Mouse (Mus musculus) Patski (cell line): ENCODE results near the gene Rom1. TPM values are rescaled to one million over a fixed set of nuclear protein-coding genes. Genes with fewer than 3 reads are reported as not detected.

Experiments used
- ATAC-seq: fragments of 100-300 bp; one replicate; pipeline ENCODE4 v1.8.0; 2021
- CTCF ChIA-PET: fragments of 350-600 bp; sonication (Branson Sonifier 250); formaldehyde crosslinking; loops from one replicate; lab custom pipeline; 2022; ENCODE audit warnings: inconsistent platforms; lab: Charles Lee
- POLR2A ChIA-PET: fragments of 350-600 bp; sonication (Branson Sonifier 250); formaldehyde crosslinking; loops from one replicate; lab custom pipeline; 2022; ENCODE audit warnings: antibody characterized with exemption, inconsistent platforms; lab: Charles Lee
- DNase-seq: peaks from one replicate; pipeline ENCODE4 v3.0.0-alpha.2; 2011; ENCODE audit warnings: low read depth, low spot score
- H3K27me3 ChIP-seq: fragments of 371-371 bp; one replicate; pipeline ENCODE4 v1.5.1; 2021
- CTCF ChIP-seq: fragments of 100-300 bp; IDR thresholded peaks from one replicate; pipeline ENCODE4 v1.5.1; 2021
- in situ Hi-C: fragments of 300-500 bp; cut with MboI; formaldehyde crosslinking; loops from 3 replicates; pipeline ENCODE4 v1.11.1; 2018; ENCODE audit warnings: low pct_unique_long_range_greater_than_20kb, mixed read lengths
- polyA plus RNA-seq: library from polyadenylated mRNA; unstranded; gene quantifications from one replicate; pipeline ENCODE4 v1.2.3, GENCODE M21; 2021

Rom1 gene
- polyA plus RNA-seq, 1 experiment from 2014 or later, result 9.1 TPM

DNA sequence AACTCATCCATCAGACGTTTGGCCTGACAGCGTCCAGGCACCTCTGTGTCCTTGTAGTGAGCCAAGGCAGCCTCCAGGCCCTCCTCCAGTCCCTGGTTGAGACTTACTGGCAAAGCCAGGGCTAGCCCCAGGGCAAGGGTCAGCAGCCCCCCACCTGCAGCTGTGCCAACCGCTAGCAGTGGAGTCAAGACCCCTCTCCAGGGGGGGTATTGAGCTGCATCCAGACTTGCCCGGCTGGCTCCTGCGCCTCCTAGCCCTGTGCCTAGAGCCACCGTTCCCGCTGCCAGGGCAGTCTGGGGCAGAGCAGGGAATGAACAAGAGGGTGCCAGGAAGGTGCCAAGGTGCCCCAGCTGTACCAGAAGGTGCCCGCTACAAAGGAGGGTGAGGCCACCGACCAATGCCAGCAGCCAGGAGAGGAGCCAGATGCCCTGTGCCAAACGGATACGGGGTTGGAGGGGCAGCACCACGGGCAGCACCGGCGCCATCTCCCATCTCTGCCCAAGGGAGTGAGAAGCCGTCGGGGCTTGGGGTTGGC, 400 bp downstream of the Rom1 start:
- in situ Hi-C loops, result no loop called here

DNA sequence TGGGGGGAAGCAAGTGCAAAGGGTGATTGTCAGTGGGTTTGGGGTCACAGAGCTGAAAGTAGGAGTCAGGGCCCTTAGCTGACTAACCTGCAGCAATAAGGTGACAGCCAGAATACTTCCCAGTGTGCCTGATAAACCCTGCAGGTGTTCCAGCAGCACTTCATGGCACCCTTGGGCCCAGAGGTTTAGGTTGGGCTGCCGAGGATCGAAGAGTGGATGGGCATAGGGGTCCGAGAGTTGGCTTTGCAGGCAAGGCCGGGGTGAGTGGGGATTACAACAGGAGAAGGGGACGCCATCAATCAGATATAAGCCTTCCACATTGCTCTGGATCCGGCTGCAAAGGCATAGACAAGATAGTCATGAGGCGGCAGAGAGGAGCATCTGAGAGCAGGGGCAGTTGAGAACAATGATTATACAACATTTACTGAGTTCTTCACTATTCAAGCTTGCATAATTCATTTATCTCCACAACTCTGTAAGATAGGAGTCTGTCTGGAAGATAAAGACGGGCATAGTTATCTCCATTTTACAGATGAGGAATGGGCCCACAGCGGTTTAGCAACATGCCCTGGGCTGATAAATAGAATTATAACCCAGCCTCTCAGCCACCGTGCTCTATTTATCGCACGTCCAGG, 1.1 kb downstream of the Rom1 start:
- DNase-seq (no peak), ATAC-seq (no peak)
- no peak for TF ChIP-seq CTCF
- POLR2A ChIA-PET, result no interaction called here
- in situ Hi-C loops, result no loop called here
- no peaks in the 10 kb centered on the region for H3K27me3 ChIP-seq
- CTCF ChIA-PET, result no interaction called here

More for the DNA sequence above, 400 bp downstream of the Rom1 start:
- peak; percentile 14 for ATAC-seq
- ChIA-PET POLR2A (no interaction called here), CTCF (no interaction called here)
- H3K27me3 ChIP-seq, result no peaks in the 10 kb centered on the region
- DNase-seq, result no peak
- no peak for TF ChIP-seq CTCF

DNA sequence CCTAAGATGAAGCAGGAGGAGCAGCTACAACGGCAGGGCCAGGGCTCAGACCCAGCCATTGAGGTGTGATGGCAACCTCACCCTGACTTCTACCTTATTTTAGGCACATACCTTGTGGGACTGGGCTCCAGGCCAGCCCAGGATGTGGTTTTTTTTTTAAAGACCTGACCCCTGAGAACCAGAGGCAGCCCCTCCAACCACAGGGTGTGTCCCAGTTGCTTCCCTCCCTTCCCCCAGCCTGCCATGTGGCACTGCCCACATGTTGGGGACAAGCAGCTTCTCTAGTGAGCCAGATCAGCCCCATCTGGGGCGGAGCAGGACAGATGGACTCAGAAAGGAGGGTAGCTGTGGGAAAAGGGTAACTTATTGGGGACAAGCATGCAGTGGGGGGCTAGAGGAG, 2.4 kb downstream of the Rom1 start:
- no peaks in the 10 kb centered on the region for H3K27me3 ChIP-seq
- in situ Hi-C loops, result no loop called here
- DNase-seq, result no peak
- ATAC-seq, result no peak
- TF ChIP-seq CTCF, result no peak
- ChIA-PET CTCF (no interaction called here), POLR2A (no interaction called here)

DNA sequence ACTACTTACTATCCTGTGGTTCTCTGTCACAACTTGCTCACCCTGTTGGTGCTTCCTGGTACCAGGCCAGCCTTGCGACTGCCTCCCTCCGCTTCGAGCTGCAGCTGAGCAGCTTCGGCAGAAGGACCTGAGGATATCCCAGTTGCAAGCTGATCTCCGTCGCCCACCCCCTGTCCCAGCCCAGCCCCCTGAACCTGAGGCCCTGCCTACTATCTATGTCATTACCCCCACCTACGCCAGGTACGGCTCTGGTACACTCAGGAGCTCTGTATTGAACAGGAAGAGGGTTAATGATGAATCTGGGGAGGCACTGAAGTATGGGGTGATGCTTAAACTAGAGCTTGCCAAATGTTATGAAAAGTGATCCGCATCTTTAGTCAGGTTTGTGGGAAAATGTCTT, 7.4 kb downstream of the Rom1 start:
- DNase-seq, result no peak
- in situ Hi-C loops, result no loop called here
- H3K27me3 ChIP-seq, result no peaks in the 10 kb centered on the region
- POLR2A ChIA-PET, result interaction anchor here (0.7 to 3.4 kb wide), 4 partner anchors 9 to 143 kb away, joined by 5 to 18 read pairs (median 6); no protein-coding TSS in a partner anchor
- ATAC-seq, result no peak
- TF ChIP-seq CTCF, result no peak
- CTCF ChIA-PET, result interaction anchor here (1.2 kb wide), 1 partner anchor 8 kb away, joined by 3 read pairs; no protein-coding TSS in a partner anchor

DNA sequence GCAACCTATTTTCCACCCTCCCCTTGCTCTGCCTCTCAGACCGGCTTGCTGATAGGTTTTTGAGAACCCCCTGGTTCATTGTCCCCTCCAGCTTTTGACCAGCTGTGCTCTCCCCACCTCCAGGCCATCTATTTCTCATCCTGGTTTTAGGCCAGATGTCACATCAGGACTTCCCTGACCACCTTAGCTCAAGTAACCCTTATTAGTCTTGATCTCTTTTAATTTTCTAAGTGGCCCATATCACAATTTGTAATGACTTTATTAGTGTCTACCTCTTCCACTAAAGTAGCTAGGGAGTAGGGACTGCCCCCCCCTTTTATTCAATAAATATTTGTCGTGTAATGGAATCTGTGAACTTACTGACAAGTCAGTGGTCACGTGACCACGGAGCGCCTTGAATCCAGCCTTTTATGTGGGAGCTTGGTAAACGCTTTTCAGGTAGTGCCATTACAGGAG, 8.3 kb downstream of the Rom1 start:
- no peak for ATAC-seq
- DNase-seq, result no peak
- in situ Hi-C loops, result no loop called here
- ChIA-PET POLR2A (interaction anchor here (0.7 to 3.4 kb wide), 4 partner anchors 10 to 39 kb away, joined by 3 to 18 read pairs (median 6); no protein-coding TSS in a partner anchor), CTCF (interaction anchor here (1.3 to 1.5 kb wide), 2 partner anchors 42 to 189 kb away, joined by 3 read pairs; no protein-coding TSS in a partner anchor)
- no peak for TF ChIP-seq CTCF
- H3K27me3 ChIP-seq, result no peaks in the 10 kb centered on the region

DNA sequence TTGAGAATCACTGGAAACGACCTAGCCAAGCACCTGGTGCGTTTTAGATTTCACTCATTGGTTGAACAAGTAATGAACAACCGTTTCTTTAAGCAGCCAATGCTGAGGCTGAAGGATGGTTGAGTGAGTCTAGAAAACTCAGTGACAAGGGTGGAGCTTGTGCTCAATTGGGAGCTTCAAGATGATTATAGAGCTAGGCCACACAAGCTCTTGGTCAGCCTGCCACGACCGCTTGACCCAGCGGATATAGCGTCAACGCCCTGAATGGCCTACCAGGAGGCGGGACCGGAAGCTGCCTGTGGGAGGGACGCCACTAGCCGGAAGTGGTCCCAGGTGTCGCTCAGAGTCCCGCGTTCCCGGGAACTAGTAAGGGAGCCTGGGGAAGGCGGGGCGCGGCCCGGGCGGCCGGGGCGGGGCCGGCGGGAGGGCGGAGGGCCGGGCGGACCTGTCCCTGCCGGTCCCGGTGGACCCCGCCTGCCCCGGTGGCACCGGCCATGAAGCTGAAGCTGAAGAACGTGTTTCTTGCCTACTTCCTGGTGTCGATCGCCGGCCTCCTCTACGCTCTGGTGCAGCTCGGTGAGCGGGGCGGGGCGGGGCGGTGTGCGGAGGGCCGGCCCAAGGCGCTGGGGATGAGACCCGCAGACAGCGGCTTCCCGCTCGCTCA, 9.0 kb downstream of the Rom1 start, which contains the start of gene B3gat3:
Gene B3gat3, plus strand, starts transcription at position 302 of the 664 bp plus-strand sequence.
- ATAC-seq (peak; percentile 98), DNase-seq (no peak)
- H3K27me3 ChIP-seq, result no peaks in the 10 kb centered on the region
- POLR2A ChIA-PET, result interaction anchor here (0.6 to 3.4 kb wide), 4 partner anchors 13 to 33 kb away, joined by 3 to 18 read pairs (median 3); no protein-coding TSS in a partner anchor
- no peak for TF ChIP-seq CTCF
- in situ Hi-C loops, result no loop called here
- CTCF ChIA-PET, result interaction anchor here (1.3 to 1.6 kb wide), 5 partner anchors 16 to 190 kb away, joined by 3 to 5 read pairs (median 3); no protein-coding TSS in a partner anchor

DNA sequence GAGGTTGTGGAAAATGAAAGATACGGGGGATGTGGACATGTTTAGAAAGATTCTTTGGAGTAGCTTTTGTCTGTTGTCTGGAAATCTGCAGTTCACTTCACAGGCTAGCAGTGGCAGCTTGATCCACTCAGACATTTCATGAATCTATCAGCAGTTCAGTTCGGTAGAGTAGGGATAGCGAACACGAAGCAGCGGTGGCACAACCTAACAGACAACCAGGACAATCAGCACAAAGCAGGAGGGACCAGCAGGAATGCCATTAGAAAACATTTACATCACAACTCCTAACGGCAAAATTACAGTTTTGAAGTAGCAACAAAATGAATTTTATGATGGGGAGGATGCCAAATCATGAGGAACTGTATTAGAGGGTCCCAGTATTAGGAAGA, 9.5 kb downstream of the Rom1 start:
- TF ChIP-seq CTCF, result no peak
- CTCF ChIA-PET, result interaction anchor here (1.3 to 1.6 kb wide), 5 partner anchors 16 to 190 kb away, joined by 3 to 5 read pairs (median 3); no protein-coding TSS in a partner anchor
- DNase-seq (no peak), ATAC-seq (no peak)
- POLR2A ChIA-PET, result interaction anchor here (0.9 to 3.4 kb wide), 3 partner anchors 14 to 19 kb away, joined by 3 to 18 read pairs (median 3); no protein-coding TSS in a partner anchor
- in situ Hi-C loops, result no loop called here
- H3K27me3 ChIP-seq, result no peaks in the 10 kb centered on the region

DNA sequence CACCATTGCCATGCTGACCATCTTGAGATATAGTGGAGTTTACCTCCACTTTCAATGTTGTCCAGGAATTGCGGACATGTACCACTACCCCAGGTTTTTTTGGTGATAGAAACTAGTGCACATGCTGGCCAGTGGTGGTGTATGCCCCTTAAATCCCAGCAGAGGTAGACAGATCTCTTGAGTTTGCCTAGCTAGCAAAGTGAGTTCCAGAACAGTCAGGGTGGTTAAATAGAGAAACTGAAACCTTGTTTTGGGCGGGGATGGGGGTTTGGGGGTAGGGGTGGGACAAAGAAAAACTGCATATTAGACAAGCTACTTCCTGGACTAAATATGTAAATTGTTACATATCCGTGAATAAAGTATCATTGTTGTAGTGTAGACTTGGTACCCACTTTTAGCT, 10.2 kb downstream of the Rom1 start:
- ChIA-PET CTCF (interaction anchor here (1.4 to 1.6 kb wide), 3 partner anchors 15 to 47 kb away, joined by 3 to 5 read pairs (median 3); no protein-coding TSS in a partner anchor), POLR2A (interaction anchor here (1.6 to 3.4 kb wide), 2 partner anchors 18 to 46 kb away, joined by 5 to 18 read pairs; no protein-coding TSS in a partner anchor)
- TF ChIP-seq CTCF, result no peak
- ATAC-seq, result no peak
- in situ Hi-C loops, result no loop called here
- DNase-seq, result no peak
- H3K27me3 ChIP-seq, result no peaks in the 10 kb centered on the region

DNA sequence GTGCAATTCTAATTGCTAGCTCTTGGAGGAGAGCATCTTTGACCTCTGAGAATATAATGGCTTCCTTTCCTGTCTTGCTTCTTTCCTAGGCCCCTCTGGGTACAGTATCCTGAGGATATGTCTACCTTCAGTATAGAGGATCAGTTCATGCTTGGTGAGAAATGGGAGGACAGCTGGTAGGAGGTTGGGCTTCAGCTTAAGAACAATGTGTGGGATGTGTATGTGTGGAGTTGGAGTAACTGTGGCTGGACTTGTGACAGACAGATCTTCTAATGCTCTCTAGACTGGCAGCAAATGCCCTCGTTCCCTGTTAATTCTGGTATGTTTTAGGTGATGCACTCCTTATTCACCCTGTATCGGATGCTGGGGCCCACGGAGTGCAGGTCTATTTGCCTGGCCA, 14.9 kb downstream of the Rom1 start:
- no peaks in the 10 kb centered on the region for H3K27me3 ChIP-seq
- ATAC-seq (no peak), DNase-seq (no peak)
- in situ Hi-C loops, result no loop called here
- CTCF ChIA-PET, result interaction anchor here (1.6 kb wide), 1 partner anchor 10 kb away, joined by 4 read pairs; no protein-coding TSS in a partner anchor
- POLR2A ChIA-PET, result no interaction called here
- TF ChIP-seq CTCF, result no peak

DNA sequence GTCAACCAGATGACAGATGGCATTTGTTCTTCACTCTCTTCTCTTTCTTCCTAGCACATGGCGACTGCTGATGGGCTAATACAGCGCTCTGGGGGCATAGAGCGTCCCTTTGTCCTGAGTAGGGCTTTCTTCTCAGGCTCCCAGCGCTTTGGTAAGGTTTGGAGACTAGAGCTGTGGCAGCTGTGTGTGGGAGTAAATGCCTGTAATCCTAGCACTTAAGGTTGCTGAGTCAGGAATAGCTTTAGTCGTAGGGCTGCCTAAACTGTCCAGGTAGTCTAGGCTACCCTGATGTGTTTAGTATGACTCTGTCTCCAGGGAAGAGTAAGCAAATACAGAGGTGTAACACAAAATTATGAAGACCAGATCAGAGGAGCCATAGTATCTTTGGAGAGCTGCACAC, 17.3 kb downstream of the Rom1 start:
- ChIA-PET POLR2A (interaction anchor here (0.6 kb wide), 1 partner anchor 10 kb away, joined by 6 read pairs; no protein-coding TSS in a partner anchor), CTCF (interaction anchor here (0.9 to 1.3 kb wide), 3 partner anchors 11 to 73 kb away, joined by 3 to 4 read pairs (median 3); partner anchors contain the start of gene Gng3)
- no peaks in the 10 kb centered on the region for H3K27me3 ChIP-seq
- in situ Hi-C loops, result no loop called here
- no peak for TF ChIP-seq CTCF
- DNase-seq (no peak), ATAC-seq (no peak)
